Mouse (Mus musculus): Measurements from ENCODE around the gene AA986860.

The AA986860 gene

DNA sequence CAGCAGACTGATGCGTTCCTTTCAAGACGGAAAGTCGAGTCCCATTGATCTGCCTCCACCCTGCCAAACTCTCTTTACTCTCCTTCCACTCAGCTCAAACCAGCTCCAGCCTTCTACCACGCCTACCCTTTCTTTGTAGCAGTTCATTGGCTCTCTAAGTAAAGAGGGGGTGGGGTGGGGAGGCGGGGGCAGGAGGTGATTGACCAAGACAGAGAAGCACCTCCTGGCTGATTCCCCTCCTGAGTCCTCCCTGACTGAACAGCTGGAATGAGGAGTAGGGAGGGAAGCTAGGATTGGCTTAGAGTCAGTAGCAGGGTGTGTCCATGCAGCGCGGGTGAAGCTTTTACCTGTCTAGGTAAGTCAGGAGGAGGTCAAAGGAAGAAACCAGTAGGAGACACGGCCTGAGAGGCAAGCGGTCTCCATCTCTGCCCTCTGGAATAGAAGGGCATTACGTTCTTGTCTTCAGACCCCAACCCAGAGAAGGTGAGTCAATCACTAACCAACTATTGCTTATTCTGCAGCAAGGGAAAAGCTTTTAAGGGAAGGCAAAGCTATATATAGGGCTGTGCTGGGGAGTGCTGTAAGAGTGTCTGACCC is at the start of gene AA986860:
Gene AA986860 (plus strand): TSS at position 236 of the 597 bp plus-strand sequence.
- DNase-seq, result peak; percentile 54

DNA sequence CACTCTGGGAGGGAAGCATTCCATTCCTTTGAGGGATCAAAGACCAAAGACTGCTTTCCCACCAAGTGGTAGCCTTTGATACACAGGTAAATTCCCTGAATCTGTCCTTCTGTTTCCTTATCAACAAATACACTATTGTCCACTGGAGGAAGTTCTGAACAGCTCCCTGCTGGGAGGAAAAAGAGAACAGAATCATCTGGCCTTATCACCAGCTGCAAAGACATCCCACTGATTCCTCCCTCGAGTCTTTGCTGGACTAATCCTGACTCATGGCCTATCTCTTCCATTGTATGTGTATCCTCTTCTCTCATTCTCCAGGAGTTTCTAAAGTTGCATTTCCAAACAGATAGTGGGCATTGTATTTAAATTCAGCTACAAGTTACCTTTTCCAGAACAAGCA is 47.9 kb upstream of the AA986860 start:
- DNase-seq, result no peak

DNA sequence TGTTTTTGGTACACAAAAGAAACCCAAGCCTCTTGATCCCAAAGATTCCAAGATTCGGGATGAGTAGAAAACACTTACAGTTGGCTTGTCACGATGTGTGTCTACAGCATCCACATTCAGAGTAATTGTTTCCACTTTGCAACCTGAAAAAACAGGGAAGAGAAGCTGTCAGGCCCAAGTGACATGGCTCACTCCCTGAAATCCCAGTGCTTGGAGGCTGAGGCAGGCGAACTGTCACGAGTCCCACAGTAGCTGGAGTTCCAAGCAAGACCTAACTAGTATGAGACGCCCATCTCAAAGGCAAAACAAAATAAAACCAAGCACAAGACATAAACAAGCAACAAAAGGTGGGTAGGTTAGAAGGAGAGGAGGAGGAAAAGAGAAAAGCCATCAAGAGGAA is 33.2 kb upstream of the AA986860 start:
- DNase-seq, result no peak

DNA sequence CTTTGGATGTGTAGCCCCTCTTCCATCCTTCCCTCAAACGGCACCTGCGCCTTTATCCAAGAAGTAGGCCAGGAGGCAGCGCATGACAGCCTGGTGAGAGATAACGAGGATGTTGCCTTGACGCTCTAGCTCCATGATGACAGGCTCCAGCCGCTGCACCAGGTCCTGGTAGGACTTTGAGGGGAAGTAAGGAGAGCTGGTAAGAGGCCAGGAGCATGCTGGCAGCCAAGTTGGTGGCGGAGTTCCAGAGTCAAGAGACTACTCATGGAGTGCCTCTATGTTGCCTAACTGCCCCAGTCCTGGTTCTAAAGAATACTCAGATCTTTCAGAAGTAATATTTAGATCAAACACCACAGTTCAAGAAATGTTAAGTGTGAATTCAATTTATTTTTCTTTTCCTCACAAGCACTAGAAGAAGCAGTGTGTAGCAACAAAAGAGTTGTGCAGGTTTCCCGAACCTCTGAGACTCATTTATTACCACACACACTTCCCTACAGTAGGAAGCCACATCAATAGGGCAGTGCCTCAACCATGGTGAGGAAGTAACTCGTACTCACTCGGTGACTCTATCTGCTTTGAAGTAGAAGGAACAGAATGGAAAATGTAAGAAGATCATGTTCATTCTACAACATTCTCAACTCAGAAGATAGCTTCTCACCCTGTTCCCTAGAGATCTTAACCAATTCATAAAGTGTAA is 31.7 kb upstream of the AA986860 start:
- peak; percentile 76 for DNase-seq

DNA sequence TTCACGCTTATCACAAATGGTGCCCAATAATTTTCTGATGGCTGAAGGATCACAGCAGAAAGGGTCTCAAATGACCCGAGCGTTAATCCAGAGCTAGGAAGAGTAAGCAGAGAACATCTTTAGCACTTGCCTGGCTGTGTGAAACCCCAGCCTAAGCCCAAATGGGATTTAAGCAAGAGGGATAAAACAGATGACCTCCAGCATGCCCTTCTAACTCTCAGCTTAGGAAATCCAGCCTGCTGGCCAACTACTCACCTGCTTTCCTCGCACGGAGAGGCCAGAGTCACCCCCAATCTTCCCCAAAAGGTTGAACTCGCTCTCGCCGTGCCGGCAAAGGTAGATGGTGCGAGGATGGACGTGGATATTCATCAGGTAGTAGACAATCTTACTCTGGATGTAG is 29.8 kb upstream of the AA986860 start:
- DNase-seq, result no peak

DNA sequence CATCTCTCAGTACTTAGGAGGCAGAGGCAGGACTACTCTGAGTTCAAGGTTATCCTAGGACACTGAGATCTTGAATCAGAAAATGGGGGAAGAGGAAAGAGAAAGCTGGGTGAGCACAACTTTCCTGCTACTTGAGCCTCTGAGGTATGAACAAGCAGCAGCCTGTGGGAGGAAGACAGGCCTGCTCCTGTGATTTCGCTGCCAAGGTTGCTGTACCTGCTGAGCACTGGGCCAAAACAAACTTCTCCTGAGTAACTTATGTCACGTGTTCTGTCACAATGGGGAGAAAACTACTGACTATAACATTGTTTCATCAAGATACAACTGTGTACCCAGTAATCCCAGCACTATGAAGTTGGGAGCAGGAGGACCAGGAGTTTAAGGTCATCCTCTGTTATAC is 28.2 kb upstream of the AA986860 start:
- peak; percentile 36 for DNase-seq

DNA sequence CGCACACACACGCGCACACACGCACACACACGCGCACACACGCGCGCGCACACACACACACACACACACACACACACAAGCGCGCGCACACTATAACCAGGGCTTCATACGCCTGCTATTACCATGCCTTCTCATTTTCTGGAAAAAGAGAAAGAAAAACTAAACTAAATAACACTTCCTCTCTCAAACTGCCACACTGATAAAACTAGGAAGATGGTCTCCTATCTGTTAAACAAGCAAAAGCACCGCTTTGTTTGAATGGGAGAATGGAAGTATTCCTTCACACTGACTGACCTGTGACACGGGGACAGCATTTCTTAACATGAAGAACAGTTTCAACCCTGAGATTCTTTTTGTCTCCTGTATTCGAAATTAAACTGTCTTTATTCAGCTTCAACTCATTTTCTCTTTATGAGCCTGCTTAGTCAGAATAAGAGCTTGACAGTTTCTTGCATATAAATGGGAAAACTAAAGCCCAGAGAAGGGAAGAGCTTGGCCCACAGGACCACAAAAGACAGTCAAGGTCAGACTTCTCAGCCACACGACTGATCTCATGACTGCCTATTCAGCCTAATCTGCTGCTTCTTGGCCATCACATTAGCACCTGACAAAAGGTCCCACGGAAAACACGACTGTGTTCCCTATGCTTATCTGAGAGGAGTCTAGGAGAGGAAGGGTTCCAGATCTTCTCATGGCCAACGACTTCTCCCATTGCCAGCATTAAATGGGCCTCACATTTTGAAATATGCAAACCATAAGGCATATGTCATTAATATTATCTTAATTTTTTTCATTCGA is 21.3 kb upstream of the AA986860 start:
- DNase-seq, result no peak

DNA sequence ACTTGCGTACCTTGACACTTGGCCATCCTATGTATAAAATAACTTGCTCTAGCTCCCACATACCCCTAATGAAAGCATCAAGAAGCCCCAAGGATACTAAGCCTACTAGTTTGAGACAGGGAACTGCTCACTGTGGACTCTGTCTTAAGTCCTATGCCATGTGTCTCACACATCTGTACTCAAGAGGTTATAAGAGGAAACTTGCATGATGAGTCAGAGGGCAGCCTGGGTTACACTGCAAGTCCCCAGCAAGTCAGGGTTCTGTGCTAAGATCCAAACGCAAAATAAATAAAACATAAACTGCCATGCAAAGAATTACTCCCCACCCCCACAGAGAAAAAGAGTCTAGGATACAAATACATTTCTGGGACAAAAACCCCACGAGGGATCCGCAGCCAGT is 17.7 kb upstream of the AA986860 start:
- DNase-seq, result no peak

DNA sequence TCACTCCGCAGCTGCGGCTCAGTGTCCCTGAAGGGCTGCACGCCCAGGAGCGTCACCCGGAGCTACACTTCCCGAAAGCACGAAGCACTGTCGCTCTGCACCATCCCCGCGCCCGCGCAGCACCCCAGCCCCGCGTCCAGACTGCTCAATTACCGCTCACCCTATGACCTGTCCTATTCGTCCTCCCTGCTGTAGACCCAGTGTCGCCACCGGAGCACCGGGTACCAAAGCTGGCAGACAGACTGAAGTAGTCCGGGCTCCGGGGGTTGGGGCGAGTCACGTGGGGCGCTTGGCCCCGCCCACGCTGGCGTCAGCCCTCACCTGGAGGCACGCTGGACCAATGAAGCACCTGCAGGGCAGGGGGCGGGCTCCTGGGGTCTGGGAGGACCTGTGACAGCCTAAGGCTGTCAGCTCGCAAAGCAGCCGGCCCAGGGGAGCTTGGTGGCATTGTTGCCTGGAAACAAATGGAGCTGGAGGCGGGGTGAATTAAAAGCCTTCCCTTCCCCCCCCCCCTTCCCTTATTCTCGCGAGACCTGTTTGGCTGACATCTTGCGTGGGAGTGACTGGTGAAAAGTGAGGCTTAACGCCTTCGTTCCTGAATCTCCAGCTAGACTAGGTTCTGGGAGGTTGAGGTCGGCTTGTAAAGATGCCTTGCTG is 16.1 kb upstream of the AA986860 start, which contains the start of gene Gm29427:
Gene Gm29427 (minus strand): TSS at position 239 of the 657 bp plus-strand sequence.
- peak; percentile 93 for DNase-seq

DNA sequence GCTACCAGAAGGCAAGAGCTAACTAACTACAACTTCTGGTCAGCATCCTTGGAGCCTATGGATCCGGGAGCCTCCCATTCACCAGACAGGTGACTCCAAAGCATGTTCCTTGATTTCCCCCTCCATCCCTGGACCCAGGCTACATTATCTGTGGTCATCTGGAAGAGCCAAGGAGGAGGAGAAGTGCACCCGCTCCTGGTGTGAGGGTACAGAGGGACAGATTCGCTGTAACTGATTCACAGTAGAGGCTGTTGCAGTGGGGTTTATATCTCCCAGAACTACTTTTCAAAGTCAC is 15.6 kb upstream of the AA986860 start:
- no peak for DNase-seq

DNA sequence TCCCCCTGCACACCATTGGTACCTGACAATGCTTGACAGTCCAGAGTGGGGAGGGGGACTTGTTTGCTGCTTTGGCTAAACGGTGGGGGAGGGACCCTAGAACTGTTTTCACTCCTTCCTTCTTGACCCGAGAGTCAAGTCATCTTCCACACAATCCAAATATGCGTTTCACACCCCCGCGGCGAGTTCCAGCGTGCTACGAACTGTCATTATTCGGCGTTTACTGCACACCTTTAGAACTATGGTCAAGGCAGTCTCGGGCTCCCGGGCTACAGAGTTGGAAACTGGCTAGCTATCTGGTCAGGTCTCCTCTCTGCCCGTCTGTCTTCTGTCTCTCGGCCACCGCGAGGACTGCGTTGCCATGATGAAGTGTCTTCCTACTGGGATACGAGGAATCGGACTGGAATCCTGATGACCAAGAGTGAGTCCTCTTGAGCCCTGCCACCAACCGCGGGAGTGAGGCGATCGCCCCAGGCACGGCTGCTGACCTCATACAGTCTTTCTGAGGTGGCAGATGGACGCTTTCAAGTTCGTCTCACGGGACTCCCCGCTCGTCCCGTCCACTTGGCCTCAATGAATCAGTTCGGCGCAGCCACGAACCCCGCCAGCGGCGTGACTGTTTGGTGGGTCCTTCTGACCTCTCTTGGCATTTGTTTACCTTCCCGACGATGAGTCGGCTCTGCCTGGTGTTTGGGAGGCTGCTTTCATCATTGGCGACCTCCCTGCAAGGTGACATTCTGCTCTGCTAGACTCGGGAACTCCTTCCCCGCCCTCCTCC is 15.1 kb upstream of the AA986860 start:
- peak; percentile 56 for DNase-seq

DNA sequence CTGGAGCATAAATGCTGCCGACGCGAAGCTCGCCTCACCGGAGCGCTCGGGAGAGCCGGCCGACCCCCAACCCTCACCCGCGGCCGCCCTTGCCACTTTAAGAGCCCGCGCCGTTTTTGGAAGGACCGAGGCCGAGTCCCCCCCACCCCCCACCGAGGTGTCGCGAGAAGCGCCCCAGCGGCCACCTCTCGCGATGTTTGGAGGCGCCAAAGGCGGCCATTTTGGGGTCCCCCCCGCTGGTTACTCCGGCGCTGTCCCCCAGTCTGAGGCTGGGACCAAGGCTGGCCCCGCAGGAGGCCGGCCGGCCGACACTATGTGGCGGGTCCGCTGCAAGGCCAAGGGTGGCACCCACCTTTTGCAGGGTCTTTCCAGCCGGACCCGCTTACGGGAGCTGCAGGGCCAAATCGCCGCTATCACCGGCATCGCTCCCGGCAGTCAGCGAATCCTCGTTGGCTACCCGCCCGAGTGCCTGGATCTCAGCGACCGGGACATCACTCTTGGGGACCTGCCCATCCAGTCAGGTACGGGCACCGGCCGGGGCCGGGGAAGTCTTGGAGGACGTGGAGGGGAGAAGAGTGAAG is 14.4 kb upstream of the AA986860 start, which contains the start of gene Yod1:
Gene Yod1 (plus strand): TSS at position 37 of the 581 bp plus-strand sequence.
- DNase-seq, result peak; percentile 93

DNA sequence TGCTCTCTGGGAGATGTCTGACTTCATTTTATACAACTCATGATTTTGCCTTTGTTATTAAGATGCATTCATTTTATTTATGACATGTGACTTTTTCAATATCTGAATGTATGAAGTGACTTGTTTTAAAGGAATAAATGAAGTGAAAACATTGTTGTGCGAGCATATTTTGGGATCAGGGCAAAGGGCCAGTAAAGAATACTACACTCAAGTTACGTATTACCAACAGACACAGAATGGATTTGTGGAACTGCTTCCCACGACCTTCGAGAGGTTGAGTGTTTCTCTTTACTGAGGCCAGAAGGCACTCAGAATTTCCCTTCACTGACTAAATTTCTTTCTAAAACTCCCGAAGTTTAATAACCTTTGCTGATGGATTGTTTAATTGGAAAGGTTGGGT is 7.6 kb upstream of the AA986860 start:
- no peak for DNase-seq

DNA sequence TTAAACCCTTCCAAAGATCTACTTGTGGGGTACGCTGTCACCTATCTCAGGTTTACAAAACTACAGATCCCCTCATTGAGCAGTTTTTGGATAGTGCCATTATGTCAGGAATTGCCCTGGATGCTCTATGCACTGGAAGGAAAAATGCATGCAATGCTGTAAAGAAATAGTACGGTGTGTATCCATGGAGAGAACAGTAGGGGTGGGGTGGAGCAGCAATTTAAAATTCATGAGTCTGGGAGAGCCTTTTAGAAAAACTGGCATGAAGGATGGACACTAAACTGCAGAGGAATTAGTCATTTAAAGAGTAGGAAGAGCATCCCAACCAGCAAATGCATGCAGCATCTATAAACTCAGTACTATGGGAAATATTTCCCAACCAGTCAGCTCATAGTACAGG is 5.4 kb upstream of the AA986860 start:
- no peak for DNase-seq

DNA sequence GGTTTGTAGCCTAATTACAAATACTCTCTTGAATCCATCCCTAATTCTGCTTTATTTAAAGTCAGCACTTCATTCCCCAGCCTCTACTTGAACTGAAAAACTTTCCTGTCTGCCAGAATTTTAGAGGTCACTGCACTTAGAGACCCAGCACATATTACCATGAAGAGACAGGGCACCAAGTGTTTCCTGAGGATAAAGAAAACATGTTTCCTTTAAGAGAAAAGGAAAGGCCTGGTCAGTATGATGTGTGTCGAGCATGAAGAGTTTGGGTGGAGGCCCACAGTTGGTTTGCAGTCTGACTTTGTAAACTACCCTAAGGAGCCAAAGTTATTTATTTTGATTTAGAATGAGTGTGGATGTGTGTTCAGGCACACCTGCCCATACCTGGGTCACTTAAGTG is 3.7 kb upstream of the AA986860 start:
- DNase-seq, result no peak

DNA sequence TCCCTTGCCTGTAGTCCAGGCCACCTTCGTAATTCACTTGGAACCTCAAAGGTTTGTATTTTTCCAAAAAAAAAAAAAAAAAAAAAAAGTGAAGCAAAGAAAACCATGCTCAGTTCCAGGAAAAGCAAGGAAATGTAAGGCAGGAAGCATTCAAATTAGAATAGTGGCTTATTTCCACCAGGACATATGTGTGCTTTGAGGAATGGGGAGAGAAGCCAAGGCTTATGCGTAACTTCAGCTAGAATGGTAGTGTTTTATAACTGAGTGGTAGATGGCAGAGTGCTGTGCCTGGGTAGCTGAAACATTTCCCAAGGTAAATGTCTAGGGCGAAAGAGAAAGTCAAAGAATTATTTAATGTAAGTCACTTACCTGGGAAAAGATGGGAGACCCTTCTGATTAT is 3.1 kb upstream of the AA986860 start:
- no peak for DNase-seq

DNA sequence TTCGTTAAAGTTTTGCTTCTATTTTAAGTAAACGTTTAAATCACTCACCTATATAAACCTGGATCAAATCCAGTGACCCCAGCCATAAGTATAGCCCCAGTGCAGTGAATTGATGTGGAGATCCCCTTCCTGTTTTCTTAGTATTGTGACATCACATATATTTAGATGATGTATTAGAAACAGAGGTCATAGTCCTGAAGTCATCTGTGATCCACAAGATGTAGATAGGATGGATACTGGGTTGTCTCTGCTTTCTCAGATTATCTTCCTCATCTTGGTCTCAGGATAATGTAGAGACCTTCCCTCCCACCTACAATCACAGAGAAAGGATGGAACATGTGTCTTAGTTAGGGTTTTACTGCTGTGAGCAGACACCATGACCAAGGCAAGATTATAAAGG is 2.6 kb upstream of the AA986860 start, which contains the start of gene Pfkfb2:
Gene Pfkfb2 (minus strand): TSS at position 101 of the 400 bp plus-strand sequence.
- no peak for DNase-seq

DNA sequence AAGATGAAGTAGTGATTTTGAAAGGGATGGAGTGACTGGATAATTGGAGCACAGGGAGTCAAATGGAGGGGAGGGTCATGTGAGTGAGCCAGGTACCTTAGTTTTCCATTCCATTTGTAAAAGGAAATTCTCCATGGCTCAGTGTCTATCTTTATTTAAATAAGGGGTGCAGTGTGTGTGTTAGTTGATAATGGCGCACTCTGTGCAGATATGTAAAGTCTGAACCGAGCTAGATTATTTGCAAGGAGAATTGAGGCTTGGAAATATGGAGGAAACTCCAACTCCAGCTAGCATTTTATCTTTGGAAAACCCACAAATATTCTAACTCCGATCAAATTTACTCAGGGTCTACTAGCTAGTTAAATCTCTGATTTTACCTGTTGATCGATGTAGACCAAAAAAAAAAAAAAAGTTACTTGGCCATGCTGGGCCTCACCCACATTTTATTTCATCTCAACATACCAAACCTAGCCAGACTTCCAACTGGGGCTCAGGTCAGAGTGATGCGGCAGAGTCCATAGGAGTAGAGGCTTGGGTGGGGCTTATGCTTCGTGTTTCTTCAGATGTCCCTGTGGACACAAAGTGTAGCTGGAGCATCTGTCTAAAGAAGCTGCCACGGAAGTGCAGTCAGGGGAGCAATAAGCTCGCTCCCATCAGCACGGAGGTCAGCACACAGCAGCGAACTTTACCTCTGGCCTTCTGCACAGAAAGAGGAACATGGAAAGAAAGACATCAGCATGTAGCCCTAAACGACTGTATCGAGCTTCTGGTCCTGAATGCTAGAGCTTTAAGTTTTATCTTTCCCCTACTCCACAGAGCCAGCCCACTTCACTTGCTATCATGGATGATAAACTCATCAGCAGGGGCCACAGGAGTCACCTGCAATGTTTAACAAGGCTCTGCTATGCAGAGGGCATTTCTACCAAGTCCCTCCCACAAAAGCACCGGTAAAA is 1.2 kb downstream of the AA986860 start:
- DNase-seq, result no peak

DNA sequence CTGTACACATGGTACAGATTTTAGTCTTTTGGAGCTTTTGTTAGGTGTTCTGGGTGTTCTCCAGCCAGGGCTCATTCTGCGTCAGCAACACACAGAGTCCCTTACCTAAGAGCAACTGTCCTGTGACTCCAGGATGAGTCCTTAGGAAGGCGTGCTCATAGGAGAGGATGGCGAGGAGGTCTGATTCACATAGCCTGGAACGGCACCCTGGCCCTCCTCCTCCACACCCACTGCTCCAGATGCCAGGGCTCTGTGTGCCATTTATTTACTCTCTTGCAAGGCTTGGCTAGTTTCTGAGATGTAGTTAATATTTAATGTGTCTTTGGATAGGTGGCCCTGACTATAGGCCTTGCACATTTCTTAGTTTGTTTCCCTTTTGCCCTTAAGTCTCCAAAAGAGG is 1.9 kb downstream of the AA986860 start:
- peak; percentile 47 for DNase-seq

DNA sequence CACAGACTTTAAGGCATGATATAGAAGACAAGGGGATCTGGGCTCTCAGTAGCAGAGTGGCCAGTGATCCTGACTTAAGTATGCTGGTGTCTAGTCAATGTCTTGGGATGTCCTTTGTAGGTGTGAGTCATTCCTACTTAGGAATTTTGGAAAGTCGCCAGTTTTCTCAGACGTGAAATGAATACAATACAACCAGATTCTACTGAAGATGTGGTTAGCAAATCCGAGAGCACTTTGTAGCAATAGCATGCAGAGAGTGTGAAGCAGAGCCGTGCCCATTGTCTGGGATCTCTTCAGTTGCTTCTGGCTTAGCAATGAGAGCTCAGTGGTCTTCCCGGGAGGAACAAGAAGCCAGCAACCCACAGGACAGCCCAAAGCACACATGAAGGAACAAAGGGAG is 2.7 kb downstream of the AA986860 start:
- no peak for DNase-seq

DNA sequence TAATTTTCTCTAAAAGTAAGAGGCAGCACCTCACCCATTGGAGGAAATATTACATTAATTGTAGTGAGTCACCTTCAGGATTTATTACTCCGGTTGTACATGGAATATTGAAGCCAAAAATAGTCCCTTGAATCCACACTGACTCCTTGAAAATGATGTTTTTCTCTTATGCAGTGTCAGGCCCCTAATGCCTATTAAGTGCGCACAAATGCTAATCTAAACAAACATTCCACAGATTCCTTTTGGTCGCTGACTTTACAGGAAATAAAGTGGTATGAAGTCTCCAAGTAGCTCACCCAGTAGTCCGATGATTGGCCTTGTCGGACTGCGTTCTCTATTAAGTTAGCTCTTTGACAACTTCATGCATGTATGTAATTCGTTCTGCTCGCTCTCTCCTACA is 3.1 kb downstream of the AA986860 start:
- DNase-seq, result no peak

Measured in lung, postnatal 10 days (tissue).